Mouse (Mus musculus) B cell, adult (primary cell): ENCODE results near the gene Sort1. TPM values are rescaled to one million over a fixed set of nuclear protein-coding genes. Genes with fewer than 3 reads are reported as not detected.

Source experiments
- total RNA-seq: library from RNA; stranded (reverse); gene quantifications from 4 replicates; pipeline ENCODE4 v1.2.4, GENCODE M21; 2023; ENCODE audit not compliant: inconsistent age

The Sort1 gene
- total RNA-seq = 0.63 to 0.93 TPM (median 0.69 TPM) in 4 replicates

DNA sequence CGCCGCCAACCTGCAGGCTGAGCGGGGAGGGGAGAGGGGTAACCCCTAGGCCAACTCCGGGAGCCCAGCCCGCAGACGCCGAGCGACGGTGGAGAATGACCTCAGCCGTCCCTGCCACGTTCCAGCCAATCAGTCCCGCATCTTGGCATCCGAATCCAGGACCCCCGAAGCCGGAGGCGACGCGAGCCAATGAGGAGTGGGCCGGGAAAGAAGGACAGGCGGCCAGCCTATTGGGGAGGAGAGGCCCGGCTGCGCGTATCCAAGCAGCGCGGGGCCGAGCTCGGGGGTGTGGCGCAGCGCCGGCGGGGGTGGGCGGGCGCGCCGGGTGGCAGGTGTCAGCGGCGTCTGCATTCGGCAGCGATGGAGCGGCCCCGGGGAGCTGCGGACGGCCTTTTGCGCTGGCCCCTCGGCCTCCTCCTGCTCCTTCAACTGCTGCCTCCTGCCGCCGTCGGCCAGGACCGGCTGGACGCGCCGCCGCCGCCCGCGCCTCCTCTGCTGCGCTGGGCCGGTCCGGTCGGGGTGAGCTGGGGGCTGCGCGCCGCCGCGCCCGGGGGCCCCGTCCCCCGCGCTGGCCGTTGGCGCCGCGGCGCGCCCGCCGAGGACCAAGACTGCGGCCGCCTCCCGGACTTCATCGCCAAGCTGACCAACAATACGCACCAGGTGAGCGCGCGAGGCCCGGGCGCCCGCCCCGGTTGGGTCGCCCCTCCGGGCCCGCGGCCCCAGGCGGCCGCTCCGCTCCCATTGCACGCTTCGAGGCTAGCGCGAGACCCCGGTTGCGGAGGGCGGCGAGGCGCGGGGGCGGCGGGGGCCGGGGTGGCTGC lies at the start of gene Sort1:
TSS of gene Sort1 (plus strand) at position 302 of the 821 bp plus-strand sequence.

DNA sequence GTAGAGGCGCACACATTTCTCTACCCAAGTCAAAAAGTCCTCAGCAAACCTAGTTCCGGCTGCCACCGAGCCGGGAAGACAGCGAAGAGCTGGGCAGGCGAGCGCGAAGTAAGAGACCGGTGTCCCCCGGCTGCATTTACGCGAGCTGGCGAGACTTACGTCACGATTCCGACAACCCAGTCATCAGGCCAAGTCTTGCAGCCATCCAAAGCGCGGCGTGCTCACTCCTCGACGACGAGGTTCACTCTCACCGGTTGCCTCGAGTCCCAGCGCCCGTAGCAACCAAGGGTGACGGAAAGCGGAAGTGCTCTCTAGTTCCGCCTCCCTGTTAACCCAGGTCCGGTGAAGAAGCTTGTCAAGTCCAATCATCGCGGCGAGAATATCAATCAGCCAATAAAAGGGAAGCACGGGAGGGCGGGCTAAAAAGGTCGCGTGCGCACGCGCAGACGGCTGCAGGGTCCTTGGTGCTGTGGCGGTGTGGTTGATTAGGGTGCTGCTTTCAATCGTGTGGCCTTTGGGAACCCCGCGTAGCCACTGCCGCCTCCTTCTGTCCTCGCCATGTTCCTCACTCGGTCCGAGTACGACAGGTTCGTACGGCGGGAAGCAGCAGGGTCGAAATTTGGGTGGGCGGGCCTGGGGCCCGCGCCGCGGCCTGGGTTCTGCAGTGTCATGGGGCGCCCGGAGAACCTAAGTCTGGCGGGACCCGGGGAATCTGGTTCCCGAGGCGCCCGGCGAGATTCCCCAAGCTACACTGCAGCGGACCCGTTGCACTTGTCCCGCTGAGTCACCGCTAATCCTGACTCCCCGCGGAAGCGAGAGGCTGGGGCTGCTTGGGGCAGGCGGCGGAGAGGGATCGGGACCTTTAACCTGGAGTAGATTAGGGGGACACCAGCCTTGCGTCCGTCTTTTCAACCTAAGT lies 26.9 kb upstream of the Sort1 start, which contains the start of gene Psma5:
TSS of gene Psma5 (plus strand) at position 208 of the 919 bp plus-strand sequence.

DNA sequence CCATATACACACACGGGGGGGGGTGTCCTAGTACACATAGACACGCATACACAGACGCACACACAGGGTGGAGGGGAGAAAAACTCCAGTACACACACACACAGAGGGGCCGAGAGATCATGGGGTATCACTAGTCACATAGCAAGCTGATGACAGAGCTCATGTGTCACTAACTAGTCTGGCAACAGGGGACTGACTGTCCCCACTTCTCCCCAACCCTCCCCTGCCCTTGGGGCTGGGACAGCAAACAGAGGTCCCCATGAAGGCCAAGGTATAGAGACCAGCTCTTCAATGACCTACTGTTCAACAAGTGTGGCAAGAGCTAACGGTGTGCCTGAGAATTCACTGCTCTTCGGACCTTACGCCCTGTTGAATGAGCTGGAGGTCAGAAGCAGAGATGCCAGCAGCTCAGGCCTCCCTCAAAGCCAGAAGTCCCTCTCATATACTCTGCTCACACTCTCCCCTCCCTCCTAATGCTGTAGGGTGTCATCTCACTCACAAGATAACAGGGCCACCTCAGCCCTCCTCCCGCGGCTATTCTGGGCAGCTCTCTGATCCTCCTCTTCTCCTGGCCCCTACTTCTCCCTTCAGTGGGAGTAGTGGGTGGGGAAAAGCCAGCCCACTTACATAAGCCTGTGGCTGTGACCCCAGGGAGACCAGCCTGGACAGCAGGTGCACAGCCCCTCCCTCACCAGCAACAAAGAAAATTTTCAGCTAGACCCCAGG lies 80.6 kb downstream of the Sort1 start, which contains the start of gene Mybphl:
TSS of gene Mybphl (plus strand) at position 642 of the 726 bp plus-strand sequence.

DNA sequence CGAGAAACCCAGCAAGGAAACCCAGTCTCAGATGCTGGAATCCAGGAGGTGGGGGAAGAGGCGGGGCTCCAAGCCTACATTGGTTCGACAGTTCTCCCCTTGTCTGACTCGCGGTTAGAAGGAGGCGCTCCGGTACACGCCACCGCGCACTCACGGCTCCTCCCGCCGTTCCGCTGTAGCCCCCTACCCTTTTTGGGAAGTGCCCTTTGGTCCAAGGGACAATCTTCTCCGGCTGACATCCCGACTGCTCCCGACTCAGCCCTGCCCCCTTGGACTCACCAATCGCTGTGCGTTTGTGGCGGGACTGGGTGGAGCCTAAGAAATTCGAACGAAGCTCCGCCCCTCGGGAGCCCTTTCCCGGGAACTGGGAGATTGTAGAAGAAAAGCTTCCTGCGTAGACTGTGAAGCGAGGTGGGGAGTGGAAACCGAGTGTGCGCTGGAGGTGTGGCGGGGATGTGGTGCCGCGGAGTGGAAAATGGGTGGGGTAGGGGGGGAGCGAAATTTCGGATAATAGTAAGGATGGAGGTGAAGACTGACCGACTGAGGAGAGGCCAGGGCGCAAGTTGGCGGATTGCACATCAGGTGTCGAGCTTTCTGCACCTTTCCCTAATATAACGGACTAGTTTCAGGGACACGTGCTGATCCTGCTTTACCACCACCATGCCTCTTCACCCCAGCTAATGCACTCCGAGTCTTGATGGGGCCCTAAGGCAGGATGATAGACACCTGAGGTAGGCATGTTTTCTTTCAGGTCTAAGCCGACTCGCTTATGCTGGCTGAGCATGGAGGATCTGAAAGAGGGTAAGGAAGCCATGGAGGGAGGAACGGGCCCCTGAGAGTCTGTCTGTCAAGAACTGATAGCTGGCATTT lies 99.8 kb downstream of the Sort1 start, which contains the start of gene Psrc1:
TSS of gene Psrc1 (plus strand) at position 355 of the 870 bp plus-strand sequence.

Other genes with a start within 250 kb of the Sort1 start
- gene Gstm4, start 239.2 kb upstream of the Sort1 start, total RNA-seq = 4.1 to 6.6 TPM (median 4.8 TPM) in 4 replicates
- 29.2 to 32.0 TPM (median 29.8 TPM) in 4 replicates for gene Ampd2, start 197.4 kb upstream of the Sort1 start, total RNA-seq
- gene Gnat2, start 191.3 kb upstream of the Sort1 start, total RNA-seq = not detected in 4 replicates
- gene Gnai3, start 137.9 kb upstream of the Sort1 start, total RNA-seq = 67.0 to 68.8 TPM (median 67.8 TPM) in 4 replicates
- not detected in 4 replicates for gene Gpr61, start 129.2 kb upstream of the Sort1 start, total RNA-seq
- gene Amigo1, start 97.7 kb upstream of the Sort1 start, total RNA-seq = 1.4 to 4.6 TPM (median 3.2 TPM) in 4 replicates
- gene Cyb561d1, start 82.9 kb upstream of the Sort1 start, total RNA-seq = 26.9 to 31.7 TPM (median 31.1 TPM) in 4 replicates
- 28.1 to 38.7 TPM (median 30.5 TPM) in 4 replicates for gene Atxn7l2, start 73.1 kb upstream of the Sort1 start, total RNA-seq
- gene Sypl2, start 57.4 kb upstream of the Sort1 start, total RNA-seq = not detected in 4 replicates
- gene Psma5, start 27.2 kb upstream of the Sort1 start, total RNA-seq = 37.3 to 49.8 TPM (median 39.4 TPM) in 4 replicates
- not detected in 4 replicates for gene Mybphl, start 80.8 kb downstream of the Sort1 start, total RNA-seq
- 0.74 to 1.4 TPM (median 1.0 TPM) in 4 replicates for gene Psrc1, start 99.8 kb downstream of the Sort1 start, total RNA-seq
- 3.3 to 6.2 TPM (median 4.9 TPM) in 4 replicates for gene Celsr2, start 131.5 kb downstream of the Sort1 start, total RNA-seq
- gene Sars, start 161.1 kb downstream of the Sort1 start, total RNA-seq = 118 to 128 TPM (median 127 TPM) in 4 replicates